Mouse (Mus musculus) heart, embryonic 14.5 days (tissue): ENCODE measurements at regions not wholly inside any gene's neighbourhood (a gene's known extent, or its start where the extent isn't known, plus 50 kb on each side); places are given as distances from the start of the nearest gene placed in this dataset.

ENCODE experiments used
- ATAC-seq: fragments of 200-750 bp; cut with Nextera tagmentation; 2 replicates; pipeline ENCODE4 v1.8.0; 2017; ENCODE audit warnings: low read depth, moderate TSS enrichment; ENCODE audit not compliant: insufficient number of reproducible peaks, insufficient read depth, low FRiP score
- H3K27ac ChIP-seq, 2 experiments: fragments of 200-500 bp in 1 of 2; fragments of 300-500 bp in 1 of 2; sonication (generic) in 1 of 2; replicated peaks in 1 of 2; 2 replicates each; pipeline ENCODE4 v1.5.1; 2012 to 2014; ENCODE audit warnings: low read depth in 2 of 2, low read length in 2 of 2, control low read depth in 1 of 2, mild to moderate bottlenecking in 1 of 2, mixed read lengths in 1 of 2; ENCODE audit not compliant: control insufficient read depth in 1 of 2, insufficient read depth in 1 of 2
- H3K27me3 ChIP-seq: fragments of 300-500 bp; sonication (generic); 2 replicates; pipeline ENCODE4 v1.6.1; 2014; ENCODE audit warnings: mild to moderate bottlenecking, low read length, control low read depth; ENCODE audit not compliant: control insufficient read depth, insufficient read depth
- H3K36me3 ChIP-seq: fragments of 300-500 bp; sonication (generic); 2 replicates; pipeline ENCODE4 v1.6.1; 2014; ENCODE audit warnings: mild to moderate bottlenecking, control low read depth, low read length, mixed read lengths; ENCODE audit not compliant: control insufficient read depth, insufficient read depth
- H3K4me1 ChIP-seq, 2 experiments: fragments of 200-500 bp in 1 of 2; fragments of 300-500 bp in 1 of 2; sonication (generic) in 1 of 2; 2 replicates each; pipeline ENCODE4 v1.6.1; 2012 to 2014; ENCODE audit warnings: low read length in 2 of 2, control low read depth in 1 of 2, mixed read lengths in 1 of 2; ENCODE audit not compliant: control insufficient read depth in 2 of 2, insufficient read depth in 2 of 2
- H3K4me2 ChIP-seq: fragments of 300-500 bp; sonication (generic); 2 replicates; pipeline ENCODE4 v1.6.1; 2014; ENCODE audit warnings: mild to moderate bottlenecking, low read length
- H3K4me3 ChIP-seq, 2 experiments: fragments of 200-500 bp in 1 of 2; fragments of 300-500 bp in 1 of 2; sonication (generic) in 1 of 2; 2 replicates each; pipeline ENCODE4 v1.5.1; 2012 to 2014; ENCODE audit warnings: low read length in 2 of 2, mild to moderate bottlenecking in 2 of 2, control low read depth in 1 of 2, low read depth in 1 of 2, moderate library complexity in 1 of 2; ENCODE audit not compliant: control insufficient read depth in 1 of 2, insufficient read depth in 1 of 2
- H3K9ac ChIP-seq: fragments of 300-500 bp; sonication (generic); 2 replicates; pipeline ENCODE4 v1.6.1; 2014; ENCODE audit warnings: mild to moderate bottlenecking, low read length
- H3K9me3 ChIP-seq: fragments of 300-500 bp; sonication (generic); 2 replicates; pipeline ENCODE4 v1.6.1; 2016; ENCODE audit warnings: low read length, control low read depth; ENCODE audit not compliant: control insufficient read depth
- WGBS: fragments of 180-500 bp; shearing (Covaris S2); extraction: QIAGEN DNeasy Blood & Tissue Kit; methylation state at CpG from one replicate; pipeline ENCODE4 v1.1.7; 2014; 5-methylcytosine and 5-hydroxymethylcytosine counted together

- no peak for ATAC-seq
- H3K9ac ChIP-seq: no peak overlapping the region
- H3K4me3 ChIP-seq: no peak overlapping the region
- no peaks in the 10 kb centered on the region for H3K36me3 ChIP-seq
- H3K4me2 ChIP-seq: no peak overlapping the region
- no peaks in the 10 kb centered on the region for H3K4me1 ChIP-seq
- no peaks in the 10 kb centered on the region for H3K27me3 ChIP-seq
- no peaks in the 10 kb centered on the region for H3K9me3 ChIP-seq
- H3K27ac ChIP-seq: no peak overlapping the region
- WGBS: 45% methylated on average over 5 of the region's 5 CpGs
These were observed 596.3 kb upstream of the Syt1 start for GRCm38 (mm10) chr10:109607121-109607520.

DNA sequence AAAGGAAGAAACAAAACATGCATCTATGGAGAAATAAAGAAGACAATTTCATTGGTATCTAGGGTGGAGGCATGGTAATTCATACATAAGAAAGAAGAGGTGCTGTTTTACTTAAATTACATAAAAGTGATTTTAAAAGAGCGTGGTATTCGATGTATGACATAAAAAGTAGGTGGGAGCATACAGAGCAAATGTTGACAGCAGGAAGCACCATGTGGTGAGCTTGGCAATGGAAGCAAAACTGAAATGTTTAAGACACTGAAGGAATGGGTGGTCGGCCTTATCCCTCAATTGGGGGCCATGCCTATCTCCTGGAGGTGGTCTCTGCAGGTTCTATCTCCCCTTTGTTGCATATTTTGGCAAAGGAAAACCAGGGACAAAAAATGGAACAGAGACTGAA lies 592.5 kb upstream of the Syt1 start:
- no peak overlapping the region for H3K4me2 ChIP-seq
- H3K27me3 ChIP-seq: no peaks in the 10 kb centered on the region
- H3K27ac ChIP-seq: no peak overlapping the region
- H3K4me3 ChIP-seq: no peak overlapping the region
- H3K9me3 ChIP-seq: no peaks in the 10 kb centered on the region
- 70% methylated on average over 3 of the region's 3 CpGs for WGBS
- ATAC-seq: no peak
- H3K36me3 ChIP-seq: no peaks in the 10 kb centered on the region
- no peaks in the 10 kb centered on the region for H3K4me1 ChIP-seq
- no peak overlapping the region for H3K9ac ChIP-seq

DNA sequence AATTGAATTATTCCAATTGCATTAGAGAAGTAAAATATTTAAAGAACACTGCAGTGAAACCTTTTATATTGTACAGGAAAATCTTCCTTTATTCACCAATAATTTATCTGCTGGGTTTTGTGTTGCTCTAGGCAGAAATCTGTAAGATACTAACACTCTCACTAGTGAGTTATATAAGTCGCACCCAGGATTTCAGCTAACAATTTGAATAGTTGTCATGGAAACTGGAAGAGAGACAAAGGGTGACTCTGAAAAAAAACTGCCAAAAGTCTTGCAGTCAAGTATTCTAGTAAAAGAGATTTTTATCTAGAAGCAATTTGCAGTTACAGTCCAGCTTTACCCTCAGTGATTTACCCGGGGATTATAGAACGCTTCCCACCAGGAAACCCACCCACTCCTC lies 587.8 kb upstream of the Syt1 start:
- H3K4me3 ChIP-seq: no peak overlapping the region
- no peak overlapping the region for H3K4me2 ChIP-seq
- H3K4me1 ChIP-seq: no peaks in the 10 kb centered on the region
- H3K36me3 ChIP-seq: no peaks in the 10 kb centered on the region
- H3K9ac ChIP-seq: no peak overlapping the region
- H3K27me3 ChIP-seq: no peaks in the 10 kb centered on the region
- WGBS: 72% methylated on average over 3 of the region's 3 CpGs
- H3K9me3 ChIP-seq: no peaks in the 10 kb centered on the region
- no peak for ATAC-seq
- H3K27ac ChIP-seq: no peak overlapping the region

- no peaks in the 10 kb centered on the region for H3K4me1 ChIP-seq
- H3K27ac ChIP-seq: no peak overlapping the region
- H3K27me3 ChIP-seq: no peaks in the 10 kb centered on the region
- ATAC-seq: no peak
- 83% methylated on average over 4 of the region's 4 CpGs for WGBS
- no peak overlapping the region for H3K9ac ChIP-seq
- H3K4me3 ChIP-seq: no peak overlapping the region
- H3K4me2 ChIP-seq: no peak overlapping the region
- H3K9me3 ChIP-seq: no peaks in the 10 kb centered on the region
- no peaks in the 10 kb centered on the region for H3K36me3 ChIP-seq
These were observed 562.4 kb upstream of the Syt1 start for GRCm38 (mm10) chr10:109573200-109573599.

GRCm38 (mm10) chr10:109569798-109570197 lies 559.0 kb upstream of the Syt1 start:
- no peaks in the 10 kb centered on the region for H3K36me3 ChIP-seq
- no peak overlapping the region for H3K4me3 ChIP-seq
- H3K27ac ChIP-seq: no peak overlapping the region
- no peak for ATAC-seq
- no peak overlapping the region for H3K9ac ChIP-seq
- H3K4me2 ChIP-seq: no peak overlapping the region
- no peaks in the 10 kb centered on the region for H3K4me1 ChIP-seq
- no peaks in the 10 kb centered on the region for H3K9me3 ChIP-seq
- no peaks in the 10 kb centered on the region for H3K27me3 ChIP-seq
- 77% methylated on average over 2 of the region's 2 CpGs for WGBS

DNA sequence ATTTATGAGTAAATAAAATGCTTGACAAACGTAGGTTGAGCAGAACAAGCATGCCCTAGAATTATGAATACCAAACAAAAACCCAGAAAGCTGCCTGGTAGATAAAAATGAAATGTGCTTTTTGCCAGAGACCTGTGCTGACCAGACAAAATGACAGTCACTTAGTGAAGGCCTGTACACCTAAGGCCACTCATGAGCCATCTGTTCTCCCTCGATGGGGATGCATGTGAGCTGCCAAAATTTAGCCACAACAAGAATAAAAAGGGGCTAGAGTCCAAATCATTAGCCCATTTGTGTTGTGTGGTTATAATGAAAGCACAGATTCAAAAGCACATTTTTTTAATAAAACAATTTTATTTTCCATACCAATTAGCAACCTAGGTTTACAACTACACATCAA lies 555.9 kb upstream of the Syt1 start:
- no peak for ATAC-seq
- Histone ChIP-seq H3K4me2 (no peak overlapping the region), H3K27me3 (no peaks in the 10 kb centered on the region), H3K9me3 (no peaks in the 10 kb centered on the region), H3K27ac (no peak overlapping the region), H3K4me3 (no peak overlapping the region), H3K4me1 (no peaks in the 10 kb centered on the region), H3K36me3 (no peaks in the 10 kb centered on the region), H3K9ac (no peak overlapping the region)
- 79% methylated on average over 2 of the region's 2 CpGs for WGBS

DNA sequence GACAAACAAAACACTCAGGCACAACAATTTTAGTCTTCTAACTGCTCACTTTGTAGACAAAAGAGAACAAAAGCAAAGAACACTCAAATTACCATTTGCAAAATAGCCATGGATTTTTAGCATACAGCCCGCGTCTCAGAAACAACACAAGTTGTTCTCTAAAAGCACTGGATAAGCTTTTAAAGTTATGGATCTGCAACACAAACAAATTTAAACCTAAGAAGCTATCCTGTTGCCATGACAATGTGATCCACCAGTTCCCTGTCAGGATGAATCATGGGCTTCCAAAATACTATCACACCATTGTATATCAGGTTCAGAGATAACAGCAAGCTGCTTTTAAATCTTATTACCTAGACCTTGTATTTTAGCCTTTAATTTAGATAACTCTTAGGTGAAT lies 550.9 kb upstream of the Syt1 start:
- Histone ChIP-seq H3K27ac (no peak overlapping the region), H3K36me3 (no peaks in the 10 kb centered on the region), H3K9ac (no peak overlapping the region), H3K4me1 (no peaks in the 10 kb centered on the region), H3K4me2 (no peak overlapping the region), H3K4me3 (no peak overlapping the region), H3K27me3 (no peaks in the 10 kb centered on the region), H3K9me3 (no peaks in the 10 kb centered on the region)
- WGBS: 77% methylated on average over 2 of the region's 2 CpGs
- no peak for ATAC-seq

- Histone ChIP-seq H3K4me3 (no peak overlapping the region), H3K4me1 (no peaks in the 10 kb centered on the region), H3K4me2 (no peak overlapping the region), H3K9me3 (no peaks in the 10 kb centered on the region), H3K27me3 (no peaks in the 10 kb centered on the region), H3K36me3 (no peaks in the 10 kb centered on the region), H3K27ac (no peak overlapping the region), H3K9ac (no peak overlapping the region)
- 3% methylated on average over 1 of the region's 1 CpGs for WGBS
- ATAC-seq: no peak
These were observed 550.3 kb upstream of the Syt1 start for GRCm38 (mm10) chr10:109561094-109561493.
